Mouse (Mus musculus) embryonic facial prominence, embryonic 12.5 days (tissue): Measurements from ENCODE around the gene Icam2. TPM values are rescaled to one million over a fixed set of nuclear protein-coding genes. Genes with fewer than 3 reads are reported as not detected.
"Not testable (repeated sequence)": the region's sequence is repeated elsewhere in the genome, so short reads cannot be mapped to it uniquely, and the experiment has no call there.

Experiments used
- ATAC-seq: fragments of 200-750 bp; cut with Nextera tagmentation; 2 replicates; pipeline ENCODE4 v1.8.0; 2017; ENCODE audit not compliant: insufficient number of reproducible peaks, insufficient read depth, low FRiP score, low TSS enrichment
- H3K27ac ChIP-seq: fragments of 300-500 bp; sonication (generic); 2 replicates; pipeline ENCODE4 v1.5.1; 2016; ENCODE audit warnings: mild to moderate bottlenecking
- H3K27me3 ChIP-seq: fragments of 300-500 bp; sonication (generic); 2 replicates; pipeline ENCODE4 v1.6.1; 2016; ENCODE audit warnings: mild to moderate bottlenecking, moderate library complexity
- H3K36me3 ChIP-seq: fragments of 300-500 bp; sonication (generic); 2 replicates; pipeline ENCODE4 v1.6.1; 2016; ENCODE audit warnings: mild to moderate bottlenecking
- H3K4me1 ChIP-seq: fragments of 300-500 bp; sonication (generic); 2 replicates; pipeline ENCODE4 v1.6.1; 2016
- H3K4me2 ChIP-seq: fragments of 300-500 bp; sonication (generic); replicated peaks from 2 replicates; pipeline ENCODE4 v1.6.1; 2016; ENCODE audit warnings: mild to moderate bottlenecking, moderate library complexity
- H3K4me3 ChIP-seq: fragments of 300-500 bp; sonication (generic); 2 replicates; pipeline ENCODE4 v1.5.1; 2016; ENCODE audit warnings: mild to moderate bottlenecking
- H3K9ac ChIP-seq: fragments of 300-500 bp; sonication (generic); 2 replicates; pipeline ENCODE4 v1.6.1; 2016; ENCODE audit warnings: mild to moderate bottlenecking, moderate library complexity
- H3K9me3 ChIP-seq: fragments of 300-500 bp; sonication (generic); 2 replicates; pipeline ENCODE4 v1.6.1; 2016; ENCODE audit warnings: mild to moderate bottlenecking, moderate library complexity
- WGBS: fragments of 180-500 bp; shearing (Covaris S2); methylation state at CpG from one replicate; pipeline ENCODE4 v1.1.7; 2016; 5-methylcytosine and 5-hydroxymethylcytosine counted together
- polyA plus RNA-seq: library from polyadenylated mRNA; unstranded; fragments of >200 nt; fragmentation: Nextera tagmentation; extraction: Ambion mirVana; gene quantifications from 2 replicates; pipeline ENCODE4 v1.2.1, GENCODE M21; 2016

Icam2 gene
- polyA plus RNA-seq, 1 experiment from 2014 or later: 23.9 TPM

DNA sequence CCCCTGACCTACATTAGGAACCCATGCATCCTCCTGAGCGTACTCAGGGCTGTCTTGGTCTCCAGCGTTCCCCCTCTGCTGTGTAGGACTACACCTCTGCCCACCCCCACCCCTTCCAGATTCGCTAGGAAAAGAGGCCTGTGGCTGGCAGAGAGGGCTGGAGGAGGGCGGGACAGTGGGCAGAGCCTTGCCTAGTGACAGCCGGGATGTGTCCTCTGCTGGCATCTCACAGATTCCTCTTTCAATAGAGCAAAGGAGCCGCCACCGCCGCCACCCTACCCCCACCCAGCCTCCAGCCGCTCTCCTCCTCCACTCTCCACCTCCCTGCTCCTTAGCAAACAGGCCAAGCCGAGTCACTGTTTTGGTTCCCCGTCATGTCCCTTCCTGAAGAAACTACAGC, 23.2 kb downstream of the Icam2 start:
- H3K4me1 ChIP-seq: 0 out of 2 replicates have a peak, but pooled peaks cover 5% of the 10 kb centered on the region
- no peaks in the 10 kb centered on the region for H3K36me3 ChIP-seq
- H3K4me2 ChIP-seq: no peak overlapping the region
- WGBS: 9% methylated on average over 11 of the region's 11 CpGs
- H3K4me3 ChIP-seq: no peak overlapping the region
- H3K27me3 ChIP-seq: no peaks in the 10 kb centered on the region
- H3K9me3 ChIP-seq: no peaks in the 10 kb centered on the region
- H3K9ac ChIP-seq: no peak overlapping the region
- H3K27ac ChIP-seq: no peak overlapping the region
- ATAC-seq: no peak; the same call in 1 of the 2 replicates

DNA sequence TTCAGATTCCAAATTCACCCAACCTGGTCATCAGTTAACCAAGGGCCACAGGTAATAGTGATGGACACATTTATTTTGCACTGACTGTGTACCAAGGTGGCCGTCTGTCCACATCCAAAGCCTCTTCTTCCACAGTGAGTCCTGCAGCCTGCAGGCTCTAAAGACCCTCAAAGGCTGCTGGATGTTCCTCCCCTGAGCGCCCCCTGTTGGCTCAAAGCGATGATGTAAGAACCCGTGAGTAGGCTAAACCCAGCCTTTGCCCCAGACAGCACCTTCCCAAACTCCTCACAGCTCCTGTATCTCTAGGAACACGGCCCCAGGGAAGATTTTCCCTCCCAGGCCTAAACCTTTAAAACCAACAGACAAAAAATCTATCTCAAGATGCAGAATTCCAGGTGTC, 28.5 kb downstream of the Icam2 start:
- no peak for ATAC-seq
- no peak overlapping the region for H3K4me2 ChIP-seq
- H3K4me3 ChIP-seq: no peak overlapping the region
- no peaks in the 10 kb centered on the region for H3K27me3 ChIP-seq
- WGBS: 18% methylated on average over 5 of the region's 5 CpGs
- H3K4me1 ChIP-seq: no peaks in the 10 kb centered on the region
- H3K9me3 ChIP-seq: no peaks in the 10 kb centered on the region
- no peak overlapping the region for H3K27ac ChIP-seq
- no peaks in the 10 kb centered on the region for H3K36me3 ChIP-seq
- no peak overlapping the region for H3K9ac ChIP-seq

DNA sequence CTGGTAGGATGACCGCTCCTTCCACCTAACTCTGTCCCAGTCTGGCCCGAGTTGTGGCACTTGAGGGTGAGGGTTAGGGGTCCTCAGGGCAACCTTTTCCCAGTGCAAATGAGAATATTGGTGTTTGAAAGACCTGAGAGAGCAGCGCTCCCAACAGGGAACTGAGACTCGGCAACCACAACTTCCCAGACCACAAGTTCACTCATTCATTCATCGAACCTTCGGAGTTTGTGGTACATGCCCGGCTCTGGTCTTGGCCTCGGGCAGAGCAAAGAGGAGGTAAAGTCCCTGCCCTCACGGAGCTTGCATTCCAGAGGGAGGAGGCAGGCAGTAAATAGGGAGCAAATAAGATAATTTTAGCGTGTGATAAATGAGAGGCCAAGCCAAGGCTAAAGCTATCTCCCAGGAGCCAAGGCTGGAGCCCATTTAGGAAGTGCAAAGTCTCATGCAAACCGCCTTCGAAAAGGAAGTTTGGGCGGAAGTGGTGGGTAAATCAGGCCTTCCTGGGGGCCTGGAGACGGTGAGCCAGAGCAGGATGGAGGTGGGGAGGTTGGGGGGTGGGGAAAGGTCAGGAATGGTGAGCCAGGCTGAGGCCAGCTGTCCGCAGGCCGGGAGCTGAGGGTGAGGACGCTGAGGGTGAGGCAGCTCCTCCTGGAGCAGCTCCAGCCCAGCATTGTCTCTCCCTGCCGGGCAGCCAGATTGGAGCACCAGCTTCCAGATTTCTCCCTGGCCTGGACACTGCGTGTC, 32.3 kb downstream of the Icam2 start:
- Histone ChIP-seq H3K4me3 (no peak overlapping the region), H3K27me3 (no peaks in the 10 kb centered on the region), H3K9me3 (no peaks in the 10 kb centered on the region), H3K27ac (no peak overlapping the region), H3K4me1 (no peaks in the 10 kb centered on the region), H3K36me3 (no peaks in the 10 kb centered on the region), H3K4me2 (no peak overlapping the region), H3K9ac (no peak overlapping the region)
- WGBS: 60% methylated on average over 19 of the region's 19 CpGs
- no peak for ATAC-seq

DNA sequence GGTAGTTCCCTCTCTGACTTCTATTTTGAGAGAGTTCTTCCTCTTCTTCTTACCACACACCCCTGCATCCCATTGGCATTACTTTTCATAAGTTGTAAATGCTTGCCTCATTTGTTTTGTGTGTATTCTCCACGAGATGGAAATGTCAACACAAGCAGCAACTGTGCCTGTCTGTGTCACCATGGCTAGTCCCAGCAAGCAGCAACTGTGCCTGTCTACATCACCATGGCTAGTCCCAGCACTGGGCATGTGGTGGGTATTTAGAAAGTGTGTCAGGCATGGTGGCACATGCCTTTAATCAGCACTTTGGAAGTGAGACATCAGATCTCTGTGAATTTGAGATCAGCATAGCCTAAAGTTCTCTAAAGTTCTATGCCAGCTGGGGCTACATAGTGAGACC, 33.7 kb downstream of the Icam2 start:
- H3K36me3 ChIP-seq: no peaks in the 10 kb centered on the region
- H3K9me3 ChIP-seq: no peaks in the 10 kb centered on the region
- ATAC-seq: no peak
- H3K27ac ChIP-seq: no peak overlapping the region
- no peak overlapping the region for H3K4me3 ChIP-seq
- H3K27me3 ChIP-seq: no peaks in the 10 kb centered on the region
- whole genome bisulfite sequencing: 64% methylated on average over 1 of the region's 1 CpGs
- no peaks in the 10 kb centered on the region for H3K4me1 ChIP-seq
- H3K9ac ChIP-seq: no peak overlapping the region
- H3K4me2 ChIP-seq: no peak overlapping the region

DNA sequence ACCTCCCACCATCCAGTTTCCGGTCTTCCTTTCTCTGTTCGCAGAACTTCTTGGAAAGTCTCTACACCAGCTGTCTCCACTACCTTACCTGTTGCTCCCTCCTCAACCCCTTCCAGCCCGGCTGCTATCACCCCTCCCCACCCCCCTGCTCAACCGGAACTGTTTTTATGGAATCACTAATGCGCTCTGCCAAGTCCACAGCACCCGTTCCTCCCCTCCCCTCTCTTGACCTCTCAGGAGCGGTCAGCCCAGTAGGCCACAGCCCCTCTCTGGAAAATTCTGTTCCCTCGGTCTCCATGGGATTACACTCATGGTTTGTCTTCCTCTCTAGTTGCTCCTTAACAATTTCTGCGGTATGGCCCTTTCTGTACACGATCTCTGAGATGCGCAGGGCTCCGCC, 34.7 kb downstream of the Icam2 start, which contains the start of gene Scn4a:
Gene Scn4a (minus strand): TSS at position 101 of the 400 bp plus-strand sequence.
- no peak within 1 kb of the TSS for H3K9ac ChIP-seq
- no peaks in the 10 kb centered on the region for H3K4me1 ChIP-seq
- H3K4me3 ChIP-seq: no peak within 1 kb of the TSS
- WGBS: 91% methylated on average over 12 of the region's 12 CpGs
- no peak within 1 kb of the TSS for H3K4me2 ChIP-seq
- no peaks in the 10 kb centered on the region for H3K9me3 ChIP-seq
- H3K27me3 ChIP-seq: no peaks in the 10 kb centered on the region
- no peaks in the 10 kb centered on the region for H3K36me3 ChIP-seq
- no peak for ATAC-seq
- no peak within 1 kb of the TSS for H3K27ac ChIP-seq

DNA sequence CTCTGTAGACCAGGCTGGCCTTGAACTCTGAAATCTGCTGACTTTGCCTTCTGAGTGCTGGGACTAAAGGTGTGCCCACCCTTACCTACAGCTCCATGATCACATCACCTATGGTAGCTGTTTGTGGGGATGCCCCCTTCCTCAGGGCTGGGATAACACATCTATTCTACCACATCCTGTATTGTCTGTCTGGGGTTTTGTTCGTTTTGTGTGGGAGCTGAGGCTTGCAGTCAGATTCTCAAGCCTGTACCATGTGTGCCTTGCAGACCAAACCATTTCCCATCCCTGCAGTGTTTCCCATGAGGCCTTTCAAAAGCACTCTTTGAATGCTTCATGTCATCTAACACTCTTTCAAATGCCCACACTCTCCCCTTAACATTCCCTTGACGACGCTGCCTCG, 35.9 kb downstream of the Icam2 start:
- H3K4me3 ChIP-seq: no peak overlapping the region
- 80% methylated on average over 4 of the region's 4 CpGs for WGBS
- H3K4me1 ChIP-seq: no peaks in the 10 kb centered on the region
- no peak overlapping the region for H3K27ac ChIP-seq
- H3K36me3 ChIP-seq: no peaks in the 10 kb centered on the region
- no peak for ATAC-seq
- H3K27me3 ChIP-seq: no peaks in the 10 kb centered on the region
- H3K4me2 ChIP-seq: no peak overlapping the region
- no peak overlapping the region for H3K9ac ChIP-seq
- H3K9me3 ChIP-seq: no peaks in the 10 kb centered on the region

DNA sequence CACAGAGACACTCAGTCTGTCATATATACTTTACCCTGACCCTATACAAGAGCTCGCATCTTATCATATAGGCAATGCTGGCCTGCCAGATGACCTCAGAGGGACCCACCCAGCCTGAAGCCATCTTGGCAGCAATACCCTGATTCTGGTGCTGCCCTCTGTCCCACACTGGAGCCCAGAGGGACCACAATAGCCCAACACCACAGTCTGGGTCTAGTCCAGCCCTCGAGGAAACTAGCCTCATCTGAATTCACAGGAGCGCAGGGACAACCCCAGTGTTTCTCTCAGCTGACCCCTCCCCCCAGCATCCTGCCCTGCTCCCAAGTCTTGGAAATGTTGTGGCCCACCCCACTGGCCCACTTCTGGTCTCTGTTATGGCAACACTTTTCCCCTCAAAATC, 36.6 kb downstream of the Icam2 start:
- ATAC-seq: no peak
- Histone ChIP-seq H3K9me3 (no peaks in the 10 kb centered on the region), H3K4me2 (no peak overlapping the region), H3K36me3 (no peaks in the 10 kb centered on the region), H3K9ac (no peak overlapping the region), H3K4me1 (no peaks in the 10 kb centered on the region), H3K27me3 (no peaks in the 10 kb centered on the region), H3K27ac (no peak overlapping the region), H3K4me3 (no peak overlapping the region)
- 47% methylated on average over 3 of the region's 3 CpGs for WGBS

DNA sequence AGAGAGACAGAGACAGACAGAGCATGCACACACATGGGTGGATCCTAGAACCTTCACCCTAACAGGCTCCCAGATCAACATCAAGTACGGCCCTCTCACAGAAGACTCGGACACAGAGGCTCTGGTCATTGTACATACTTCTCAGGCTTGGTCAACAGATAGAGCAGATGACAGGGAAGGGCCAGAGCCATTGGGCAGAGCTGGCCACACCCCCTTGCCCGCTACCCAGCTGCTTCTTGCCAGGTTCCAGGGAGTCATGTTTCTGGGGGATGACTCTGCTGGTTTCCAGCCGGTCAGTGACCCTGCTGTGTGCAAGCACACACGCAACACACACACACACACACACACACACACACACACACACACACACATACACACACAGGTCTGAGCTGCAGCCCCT, 37.0 kb downstream of the Icam2 start:
- no peak for ATAC-seq
- no peak overlapping the region for H3K9ac ChIP-seq
- no peaks in the 10 kb centered on the region for H3K9me3 ChIP-seq
- no peaks in the 10 kb centered on the region for H3K27me3 ChIP-seq
- no peaks in the 10 kb centered on the region for H3K4me1 ChIP-seq
- no peaks in the 10 kb centered on the region for H3K36me3 ChIP-seq
- H3K27ac ChIP-seq: no peak overlapping the region
- H3K4me3 ChIP-seq: no peak overlapping the region
- 42% methylated on average over 5 of the region's 5 CpGs for WGBS
- no peak overlapping the region for H3K4me2 ChIP-seq

DNA sequence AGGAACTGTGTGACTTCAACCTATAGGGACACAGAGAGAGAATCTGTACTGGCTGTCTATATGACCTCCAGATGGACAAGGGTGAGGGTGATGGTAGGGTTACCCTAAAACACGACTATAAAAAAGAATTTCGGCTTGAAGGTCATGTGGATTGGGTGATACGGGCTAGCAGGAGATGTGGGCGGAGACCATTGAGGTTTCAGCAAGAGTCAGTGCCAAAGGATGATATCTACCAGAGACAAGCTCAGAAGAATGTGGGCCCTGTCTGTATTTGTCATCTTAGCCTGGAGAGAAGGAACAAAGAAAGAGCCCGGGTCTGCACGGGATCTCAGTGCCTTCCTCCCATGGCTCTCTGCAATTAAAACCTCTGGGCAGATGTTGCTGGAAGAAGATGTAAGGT, 38.1 kb downstream of the Icam2 start:
- Histone ChIP-seq H3K36me3 (no peaks in the 10 kb centered on the region), H3K4me1 (no peaks in the 10 kb centered on the region), H3K27ac (no peak overlapping the region), H3K4me3 (no peak overlapping the region), H3K9me3 (no peaks in the 10 kb centered on the region), H3K9ac (no peak overlapping the region), H3K27me3 (no peaks in the 10 kb centered on the region), H3K4me2 (no peak overlapping the region)
- ATAC-seq: no peak
- WGBS: 82% methylated on average over 6 of the region's 6 CpGs

DNA sequence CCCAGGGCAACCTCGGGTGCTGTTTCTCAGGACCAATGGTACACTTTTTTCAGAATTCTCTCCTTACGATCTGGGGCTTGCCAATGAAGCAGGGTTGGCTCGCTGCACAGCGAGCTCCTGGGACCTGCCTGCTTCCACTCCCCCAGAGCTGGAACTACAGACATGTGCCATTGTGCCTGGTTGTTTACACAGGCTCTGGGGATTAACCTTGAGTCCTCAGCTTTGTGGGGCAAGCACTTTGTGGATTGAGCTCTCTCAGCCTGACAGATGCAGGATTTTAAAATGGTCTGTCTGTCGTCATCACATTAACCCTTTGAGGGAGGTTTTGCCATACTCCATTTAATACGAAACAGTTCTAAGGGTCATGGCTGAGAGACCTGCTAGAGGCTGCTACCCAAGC, 43.0 kb downstream of the Icam2 start:
- Histone ChIP-seq H3K4me2 (no peak overlapping the region), H3K36me3 (no peaks in the 10 kb centered on the region), H3K4me3 (no peak overlapping the region), H3K4me1 (0 out of 2 replicates have a peak, but pooled peaks cover 4% of the 10 kb centered on the region), H3K27me3 (no peaks in the 10 kb centered on the region), H3K27ac (no peak overlapping the region), H3K9ac (no peak overlapping the region), H3K9me3 (no peaks in the 10 kb centered on the region)
- WGBS: 43% methylated on average over 6 of the region's 6 CpGs
- ATAC-seq: no peak

DNA sequence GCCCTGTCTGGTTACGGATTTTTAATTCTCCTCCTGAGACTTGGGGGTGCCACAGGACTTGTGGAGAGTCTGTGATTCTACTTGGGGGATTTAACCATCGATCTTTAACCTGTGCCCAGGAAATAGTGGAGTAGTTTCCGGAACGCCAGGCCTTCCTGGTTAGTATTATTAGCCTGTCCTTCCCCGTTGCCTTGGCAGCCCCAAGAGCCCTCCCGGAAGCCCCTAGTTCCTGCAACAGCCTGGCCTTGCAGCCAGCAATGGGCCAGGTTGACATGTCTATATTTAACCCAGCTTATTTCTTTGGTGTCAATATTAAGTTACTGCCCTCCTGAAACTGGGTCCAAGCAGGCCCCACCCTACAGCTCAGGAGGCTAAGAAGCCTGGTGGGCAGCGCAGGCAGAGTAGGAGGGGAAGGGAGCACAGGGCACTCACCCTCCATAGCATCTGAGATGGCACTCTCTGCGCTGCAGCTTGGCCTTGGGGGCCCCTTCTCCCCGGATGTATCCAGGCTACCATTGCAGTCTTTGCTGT, 46.8 kb downstream of the Icam2 start:
- no peak for ATAC-seq
- H3K9ac ChIP-seq: no peak overlapping the region
- no peak overlapping the region for H3K4me3 ChIP-seq
- H3K9me3 ChIP-seq: no peaks in the 10 kb centered on the region
- H3K27ac ChIP-seq: no peak overlapping the region
- 77% methylated on average over 9 of the region's 9 CpGs for WGBS
- no peaks in the 10 kb centered on the region for H3K27me3 ChIP-seq
- no peak overlapping the region for H3K4me2 ChIP-seq
- H3K4me1 ChIP-seq: 0 out of 2 replicates have a peak, but pooled peaks cover 4% of the 10 kb centered on the region
- no peaks in the 10 kb centered on the region for H3K36me3 ChIP-seq

DNA sequence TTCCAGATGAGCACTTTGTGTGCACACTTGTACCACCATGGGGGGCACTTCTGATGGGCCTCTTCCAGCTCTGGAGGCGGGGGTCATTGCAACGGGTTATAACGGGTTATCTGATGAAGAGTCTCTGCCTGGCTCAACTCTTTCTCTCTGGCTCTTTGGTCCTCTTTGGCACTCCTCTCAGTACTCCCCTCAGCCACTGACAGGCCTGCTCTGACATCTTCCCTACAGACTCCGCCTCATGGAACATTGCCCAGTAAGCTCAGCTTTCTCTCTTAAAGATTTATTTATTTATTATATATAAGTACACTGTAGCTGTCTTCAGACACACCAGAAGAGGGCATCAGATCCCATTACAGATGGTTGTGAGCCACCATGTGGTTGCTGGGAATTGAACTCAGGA, 48.6 kb downstream of the Icam2 start:
- H3K4me1 ChIP-seq, H3K4me2 ChIP-seq, H3K4me3 ChIP-seq, H3K9ac ChIP-seq, ATAC-seq, H3K27me3 ChIP-seq, H3K9me3 ChIP-seq, H3K36me3 ChIP-seq, H3K27ac ChIP-seq: not testable (repeated sequence)
- 93% methylated on average over 4 of the region's 4 CpGs for WGBS
